Mouse (Mus musculus): Measurements from ENCODE around the gene Ptpn21.

Ptpn21 gene

GRCm38 (mm10) chr12:98669086-98669485, 68.1 kb downstream of the Ptpn21 start:
- no peak for ATAC-seq (ENCODE audit: insufficient number of reproducible peaks, low FRiP score, low TSS enrichment)

GRCm38 (mm10) chr12:98668132-98668814, 68.9 kb downstream of the Ptpn21 start:
- no peak for ATAC-seq (ENCODE audit: insufficient number of reproducible peaks, low FRiP score, low TSS enrichment)

GRCm38 (mm10) chr12:98662617-98663016, 74.6 kb downstream of the Ptpn21 start:
- ATAC-seq (ENCODE audit: insufficient number of reproducible peaks, low FRiP score, low TSS enrichment), result no peak

- ATAC-seq (ENCODE audit: insufficient number of reproducible peaks, low FRiP score, low TSS enrichment), result no peak
These were observed 80.3 kb downstream of the Ptpn21 start for GRCm38 (mm10) chr12:98656873-98657272.

GRCm38 (mm10) chr12:98644852-98645251, 92.4 kb downstream of the Ptpn21 start:
- ATAC-seq (ENCODE audit: insufficient number of reproducible peaks, low FRiP score, low TSS enrichment), result no peak

GRCm38 (mm10) chr12:98628260-98628970, 108.8 kb downstream of the Ptpn21 start:
- peak; percentile 86 for ATAC-seq (ENCODE audit: insufficient number of reproducible peaks, low FRiP score, low TSS enrichment)

- ATAC-seq (ENCODE audit: insufficient number of reproducible peaks, low FRiP score, low TSS enrichment), result peak; percentile 88
These were observed 109.6 kb downstream of the Ptpn21 start, which contains the start of gene Spata7 for GRCm38 (mm10) chr12:98627392-98628259. TSS of gene Spata7 (plus strand) at chr12:98628157.
